Mouse (Mus musculus) embryo, embryonic 10 days (tissue): Measurements from ENCODE around the gene Olfr923.
"Not testable (repeated sequence)": the region's sequence is repeated elsewhere in the genome, so short reads cannot be mapped to it uniquely, and the experiment has no call there.

Experiments used
- DNase-seq: peaks from one replicate; pipeline ENCODE4 v3.0.0-alpha.2; 2015; ENCODE audit warnings: low spot score

The Olfr923 gene

DNA sequence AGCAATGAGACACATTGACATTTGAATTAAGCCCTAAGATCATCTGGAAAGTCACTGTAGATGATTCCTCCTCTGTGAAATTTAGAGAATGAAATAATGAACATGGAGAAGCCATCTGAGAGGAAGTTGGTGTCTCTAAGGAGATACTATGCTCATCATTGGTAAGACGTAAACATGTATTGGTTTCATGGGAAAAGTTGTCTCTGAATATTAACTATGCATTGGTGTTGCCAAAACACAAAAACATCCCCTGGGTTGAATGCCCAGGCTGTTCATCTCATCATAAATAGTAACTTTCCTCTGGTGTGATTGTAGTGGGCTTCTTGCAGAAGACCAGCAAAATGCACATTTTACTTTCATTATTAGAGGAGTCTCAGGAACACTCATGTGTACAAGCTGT, at the start of gene Olfr923:
Gene Olfr923 (plus strand): TSS at position 301 of the 400 bp plus-strand sequence.
- DNase-seq, result no peak

DNA sequence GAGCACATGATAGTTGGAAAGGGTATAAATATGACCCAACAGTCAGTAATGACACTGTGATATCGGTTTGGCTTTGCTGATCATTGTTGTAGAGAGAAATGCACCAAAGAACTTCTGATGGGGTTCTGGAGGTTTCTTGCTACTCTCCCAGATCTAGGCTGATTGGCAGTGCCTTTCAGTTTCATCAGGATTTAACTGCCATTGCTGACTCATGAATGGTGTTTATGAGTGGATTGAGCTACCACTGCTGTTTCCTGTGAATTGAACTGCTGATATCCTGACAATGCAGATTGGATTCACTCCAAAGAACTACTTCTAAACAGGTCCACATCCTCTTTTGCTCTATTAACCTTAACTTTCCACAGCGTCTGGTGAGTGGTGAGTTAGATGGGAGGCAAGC, 33.7 kb upstream of the Olfr923 start:
- DNase-seq, result no peak

DNA sequence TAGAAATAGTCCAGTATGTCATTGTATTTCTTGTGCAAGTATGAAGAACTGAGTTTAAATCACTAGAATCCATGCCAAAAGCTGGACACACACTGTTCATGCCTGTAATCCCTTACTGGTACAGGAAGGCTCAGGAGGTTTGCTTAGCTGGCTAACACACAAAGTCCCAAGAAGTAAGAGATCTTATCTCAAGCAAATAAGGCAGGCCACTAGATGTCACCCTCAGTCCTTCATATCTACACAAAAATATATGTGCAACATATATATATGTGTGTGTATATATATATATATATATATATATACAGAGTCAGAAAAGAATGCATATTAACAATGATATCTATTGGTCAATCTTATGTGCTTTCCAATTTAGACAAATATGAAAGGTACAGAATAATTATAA, 20.6 kb upstream of the Olfr923 start:
- no peak for DNase-seq

DNA sequence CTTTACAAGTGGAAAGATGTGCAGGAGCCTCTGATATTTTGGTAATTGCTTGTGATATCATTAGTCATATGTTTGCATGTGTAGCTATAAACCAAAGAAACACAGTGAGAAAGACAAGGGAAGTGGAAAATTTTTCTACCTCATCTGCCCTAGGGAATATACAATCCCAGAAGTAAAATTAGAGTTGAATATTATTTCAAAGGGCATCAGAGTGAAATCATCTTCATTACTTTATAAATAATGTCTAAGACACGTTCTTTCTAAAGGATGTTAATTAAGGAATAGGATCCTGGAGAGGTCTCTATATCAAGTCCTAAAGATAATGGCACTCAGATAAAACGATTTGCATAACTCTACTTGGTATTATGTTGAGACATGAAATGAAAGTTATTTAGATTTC, 12.0 kb upstream of the Olfr923 start, which contains the start of gene Olfr922:
Gene Olfr922 (plus strand): TSS at position 301 of the 400 bp plus-strand sequence.
- DNase-seq, result no peak

DNA sequence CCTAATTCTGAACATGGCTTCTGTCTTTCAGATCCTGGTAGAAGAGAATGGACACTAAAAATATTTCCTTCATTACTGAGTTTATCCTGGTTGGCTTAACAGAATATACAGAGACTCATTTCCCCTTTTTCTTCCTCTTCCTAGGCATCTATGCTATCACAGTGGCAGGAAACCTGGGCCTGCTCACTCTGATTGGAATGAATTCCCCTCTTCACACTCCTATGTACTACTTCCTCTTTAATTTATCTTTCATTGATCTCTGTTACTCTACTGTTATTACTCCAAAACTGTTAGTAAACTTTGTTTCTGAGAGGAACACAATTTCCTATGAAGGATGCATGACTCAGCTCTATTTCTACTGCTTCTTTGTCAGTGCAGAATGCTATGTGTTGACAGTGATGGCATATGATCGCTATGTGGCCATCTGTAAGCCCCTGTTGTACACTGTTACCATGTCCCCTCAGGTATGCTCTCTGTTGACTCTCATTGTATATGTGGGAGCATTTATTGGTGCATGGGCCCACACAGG, 10.8 kb upstream of the Olfr923 start:
- no peak for DNase-seq

- no peak for DNase-seq
Measured at GRCm38 (mm10) chr9:38833027-38833426, 6.7 kb downstream of the Olfr923 start.

GRCm38 (mm10) chr9:38844149-38844548, 17.8 kb downstream of the Olfr923 start, which contains the start of gene Olfr924:
Olfr924 (plus strand) TSS chr9:38844449.
- no peak for DNase-seq

GRCm38 (mm10) chr9:38854760-38855159, 28.4 kb downstream of the Olfr923 start, which contains the start of gene Olfr26:
Olfr26 (plus strand) TSS chr9:38855060.
- no peak for DNase-seq

DNA sequence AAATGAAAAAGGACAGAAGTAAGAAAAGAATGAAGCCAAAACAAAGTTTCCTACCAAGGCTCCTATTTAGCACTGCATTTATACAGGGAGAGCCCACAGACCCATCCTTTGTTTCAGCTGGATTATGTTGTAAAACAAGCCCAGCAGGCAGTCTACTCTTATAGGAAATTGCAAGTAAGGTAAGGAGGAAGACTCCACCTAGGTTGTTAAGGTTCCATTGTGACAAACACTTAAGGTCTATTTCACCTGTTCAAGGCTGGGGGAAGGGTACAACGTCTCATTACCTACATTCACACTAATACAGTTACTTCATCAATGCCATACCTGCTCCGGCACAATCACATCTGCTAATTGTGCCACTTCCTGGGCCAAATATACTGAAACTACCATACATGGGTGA, 48.5 kb downstream of the Olfr923 start:
- DNase-seq, result not testable (repeated sequence)

GRCm38 (mm10) chr9:38876826-38877225, 50.5 kb downstream of the Olfr923 start, which contains the start of gene Olfr926:
Olfr926 (plus strand) TSS chr9:38877126.
- no peak for DNase-seq
